Comparison of ENCODE assay signal across 8 mouse cellular contexts in the genomic region with DNA sequence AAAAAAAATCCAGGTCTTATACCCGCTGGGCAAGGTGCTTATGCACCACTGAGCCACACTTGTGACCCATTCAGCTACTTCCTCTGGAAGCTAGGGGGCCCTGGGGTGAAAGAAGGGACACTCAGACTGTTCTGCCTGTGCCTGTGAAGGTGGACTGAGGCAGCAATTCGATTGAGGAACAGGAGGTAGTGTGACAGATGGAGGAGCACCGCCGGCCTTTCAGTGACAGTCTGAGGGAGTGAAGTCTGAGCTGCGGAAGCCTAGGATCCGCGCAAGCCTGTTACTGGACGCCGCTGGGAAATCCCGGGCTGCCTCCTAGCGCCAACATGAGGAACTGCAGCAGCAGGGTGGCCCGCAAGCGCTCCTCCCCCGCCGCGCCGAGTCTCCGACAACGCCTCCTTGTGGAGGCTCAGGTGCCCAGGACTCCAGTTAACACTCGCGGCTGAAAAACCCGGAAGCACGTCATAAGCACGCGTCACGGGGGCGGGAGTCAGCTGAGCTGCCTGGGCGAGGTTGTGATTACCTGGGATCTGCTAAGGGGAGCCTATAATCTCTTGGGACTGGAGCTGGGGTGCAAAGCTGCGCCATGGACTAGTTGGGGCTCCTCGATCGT. TPM values are rescaled to one million over a fixed set of nuclear protein-coding genes. Genes with fewer than 3 reads are reported as not detected.
A peak's percentile ranks its signal among the peaks of the same experiment; 100 is the strongest.
DNase-seq lines count a peak whose midpoint lies in the region; ATAC-seq and TF ChIP-seq lines count a peak whose summit lies in the region.

A gene (plus strand): TSS at position 471 of the 613 bp plus-strand sequence.

- TF ChIP-seq POLR2A in heart, adult 2 months (IDR thresholded peaks at IDR 0.05; ENCODE audit: insufficient read depth, low read depth, low read length), result peak; percentile 80

- intact Hi-C loops in heart, adult 2 months (cut with DNase I), result loop anchor here (1.0 to 5.0 kb wide), 3 partner anchors 37 to 241 kb away; a partner anchor contains a TSS

- peaks cover 4% of the 10 kb centered on the region; the same call in 1 of the 2 replicates for H3K4me1 ChIP-seq in embryonic facial prominence, embryonic 14.5 days (ENCODE audit: control insufficient read depth, insufficient read depth, low read length)
- no peaks in the 10 kb centered on the region for H3K4me1 ChIP-seq in heart, adult 2 months (ENCODE audit: control insufficient read depth, insufficient read depth, low read length)
- peaks cover 19% of the 10 kb centered on the region for H3K4me1 ChIP-seq in limb, embryonic 13.5 days
- H3K4me1 ChIP-seq in midbrain, embryonic 16.5 days (ENCODE audit: control insufficient read depth, insufficient read depth, low read length), result peaks cover 17% of the 10 kb centered on the region

- ATAC-seq in embryonic facial prominence, embryonic 14.5 days (ENCODE audit: low read depth), result peak; percentile 98
- peak; percentile 96 for ATAC-seq in limb, embryonic 13.5 days (ENCODE audit: low FRiP score, low read depth)
- peak; percentile 95 for ATAC-seq in midbrain, embryonic 16.5 days

- H3K4me3 ChIP-seq in embryonic facial prominence, embryonic 14.5 days (ENCODE audit: low read depth, low read length), result peak within 1 kb of the TSS; percentile 71
- peak within 1 kb of the TSS; percentile 64 for H3K4me3 ChIP-seq in heart, adult 2 months
- H3K4me3 ChIP-seq in limb, embryonic 13.5 days, result peak within 1 kb of the TSS; percentile 78
- peak within 1 kb of the TSS; percentile 80 for H3K4me3 ChIP-seq in midbrain, embryonic 16.5 days (ENCODE audit: low read depth, low read length)

- no peak within 1 kb of the TSS; the same call in 1 of the 2 replicates for H3K27ac ChIP-seq in embryonic facial prominence, embryonic 14.5 days (replicated peaks; ENCODE audit: low read depth, low read length)
- H3K27ac ChIP-seq in heart, adult 2 months, result peak within 1 kb of the TSS; percentile 83
- H3K27ac ChIP-seq in limb, embryonic 13.5 days, result peak within 1 kb of the TSS; percentile 33; the same call in 1 of the 2 replicates
- peak within 1 kb of the TSS; percentile 67 for H3K27ac ChIP-seq in midbrain, embryonic 16.5 days (ENCODE audit: low read length)

- H3K4me2 ChIP-seq in embryonic facial prominence, embryonic 14.5 days (ENCODE audit: low read depth, low read length), result peak within 1 kb of the TSS; percentile 77
- H3K4me2 ChIP-seq in limb, embryonic 13.5 days (replicated peaks), result peak within 1 kb of the TSS; percentile 92
- H3K4me2 ChIP-seq in midbrain, embryonic 16.5 days (ENCODE audit: low read length), result peak within 1 kb of the TSS; percentile 96

- DNase-seq in 3T3-L1 (ENCODE audit: low read depth, low spot score), result peak; percentile 98
- DNase-seq in adrenal gland, postnatal 4 days (ENCODE audit: low spot score in 2 of 2), result peak; percentile 89 to 96
- peak; percentile 98 for DNase-seq in embryonic facial prominence, embryonic 14.5 days (ENCODE audit: low spot score)
- peak; percentile 97 for DNase-seq in heart, adult 2 months
- DNase-seq in kidney, adult 8-10 months, result peak; percentile 95 to 98
- DNase-seq in spleen, postnatal 10 days (ENCODE audit: low spot score in 2 of 2), result peak; percentile 93 to 99

- no peaks in the 10 kb centered on the region; the same call in 1 of the 2 replicates for H3K79me2 ChIP-seq in heart, adult 2 months (replicated peaks; ENCODE audit: control insufficient read depth, insufficient read depth, low read length)

- under 1% methylated on average over 23 of the region's 31 CpGs for WGBS in embryonic facial prominence, embryonic 14.5 days
- WGBS in heart, adult 2 months, result under 1% methylated on average over 31 of the region's 31 CpGs
- WGBS in limb, embryonic 13.5 days, result under 1% methylated on average over 31 of the region's 31 CpGs
- under 1% methylated on average over 30 of the region's 31 CpGs for WGBS in midbrain, embryonic 16.5 days

- TF ChIP-seq EP300 in heart, adult 2 months (IDR thresholded peaks at IDR 0.05; ENCODE audit: insufficient read depth, low read depth, low read length), result peak; percentile 92

- H3K9me3 ChIP-seq in embryonic facial prominence, embryonic 14.5 days (ENCODE audit: control insufficient read depth, low read length), result no peaks in the 10 kb centered on the region
- H3K9me3 ChIP-seq in limb, embryonic 13.5 days, result no peaks in the 10 kb centered on the region
- no peaks in the 10 kb centered on the region for H3K9me3 ChIP-seq in midbrain, embryonic 16.5 days (replicated peaks; ENCODE audit: control insufficient read depth, low read length, poor library complexity, severe bottlenecking)

- peak; percentile 98 for TF ChIP-seq CTCF in heart, adult 2 months (IDR thresholded peaks at IDR 0.05)

- peaks cover 31% of the 10 kb centered on the region for H3K36me3 ChIP-seq in embryonic facial prominence, embryonic 14.5 days (ENCODE audit: control insufficient read depth, insufficient read depth, low read length)
- no peaks in the 10 kb centered on the region for H3K36me3 ChIP-seq in heart, adult 2 months (ENCODE audit: control insufficient read depth, insufficient read depth, low read length)
- H3K36me3 ChIP-seq in limb, embryonic 13.5 days, result peaks cover 34% of the 10 kb centered on the region
- peaks cover 11% of the 10 kb centered on the region for H3K36me3 ChIP-seq in midbrain, embryonic 16.5 days (ENCODE audit: control insufficient read depth, insufficient read depth, low read length)

- peak within 1 kb of the TSS; percentile 85 for H3K9ac ChIP-seq in embryonic facial prominence, embryonic 14.5 days (ENCODE audit: low read depth, low read length)
- H3K9ac ChIP-seq in heart, adult 2 months (ENCODE audit: low read depth, low read length), result peak within 1 kb of the TSS; percentile 80
- H3K9ac ChIP-seq in limb, embryonic 13.5 days, result peak within 1 kb of the TSS; percentile 87
- peak within 1 kb of the TSS; percentile 83 for H3K9ac ChIP-seq in midbrain, embryonic 16.5 days (ENCODE audit: low read depth, low read length)

- no peaks in the 10 kb centered on the region for H3K27me3 ChIP-seq in embryonic facial prominence, embryonic 14.5 days (replicated peaks; ENCODE audit: control insufficient read depth, insufficient read depth, low read length)
- H3K27me3 ChIP-seq in heart, adult 2 months (ENCODE audit: control insufficient read depth, insufficient read depth, low read length), result no peaks in the 10 kb centered on the region
- no peaks in the 10 kb centered on the region for H3K27me3 ChIP-seq in limb, embryonic 13.5 days
- no peaks in the 10 kb centered on the region for H3K27me3 ChIP-seq in midbrain, embryonic 16.5 days (ENCODE audit: control insufficient read depth, insufficient read depth, low read depth, low read length)

RNA-seq across cellular contexts. Expression of the gene that starts here (rescaled TPM):
- 10 to 100 TPM; 24.3 to 24.4 TPM for total RNA-seq in adrenal gland, postnatal 4 days (2021)
- polyA plus RNA-seq in embryonic facial prominence, embryonic 14.5 days (2014; fragmentation: Nextera tagmentation; extraction: Ambion mirVana), result 12.5 and 15.5 TPM in 2 replicates
- total RNA-seq in heart, adult 2 months (2021), result 10 to 100 TPM; 12.2 TPM
- polyA plus RNA-seq in heart, adult 2 months (2012; rRNA removed), result 10.2 and 12.6 TPM in 2 replicates
- 21.0 and 21.5 TPM in 2 replicates for polyA plus RNA-seq in limb, embryonic 13.5 days (2015; fragmentation: Nextera tagmentation; extraction: Ambion mirVana)
- 30.2 and 31.7 TPM in 2 replicates for polyA plus RNA-seq in midbrain, embryonic 16.5 days (2015; fragmentation: Nextera tagmentation; extraction: Ambion mirVana)
